Mouse (Mus musculus) G1E (cell line): ENCODE data around the gene Klhl12.

Experiments
- CTCF ChIP-seq: IDR thresholded peaks from 2 replicates; pipeline ENCODE4 v1.5.1; 2012; ENCODE audit warnings: low read depth, low read length, inconsistent platforms, mixed read lengths
- GATA1 ChIP-seq: IDR thresholded peaks from 2 replicates; pipeline ENCODE4 v1.6.1; 2012; ENCODE audit warnings: borderline replicate concordance, low read length, inconsistent platforms, mixed read lengths
- POLR2AphosphoS5 ChIP-seq: IDR thresholded peaks from 2 replicates; pipeline ENCODE4 v1.6.1; 2012; ENCODE audit warnings: low read depth, low read length, inconsistent platforms; ENCODE audit not compliant: insufficient replicate concordance
- TAL1 ChIP-seq: conservative IDR thresholded peaks from 2 replicates; pipeline ENCODE4 v1.6.1; 2012; ENCODE audit warnings: low read depth, low read length, inconsistent platforms, mixed read lengths

DNA sequence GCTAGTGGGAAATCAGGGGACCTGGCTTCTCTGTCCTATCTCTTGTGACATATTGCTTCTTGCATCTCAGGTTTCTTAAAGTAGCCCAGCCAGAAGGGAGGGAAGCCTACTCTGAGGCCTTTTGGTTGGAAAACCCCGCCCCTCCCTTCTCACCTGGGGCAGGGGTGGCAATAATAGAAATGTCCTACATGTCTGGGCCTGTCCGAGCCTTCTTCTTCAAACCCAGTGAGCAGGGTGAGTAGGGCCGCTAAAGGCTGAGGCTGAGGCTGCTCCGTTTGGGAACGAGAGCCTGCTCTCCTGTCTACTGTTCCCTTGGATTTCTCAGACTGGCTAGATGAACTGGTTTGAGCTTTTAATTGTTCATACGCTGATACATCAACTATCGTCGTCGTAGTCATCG is 85.3 kb downstream of the Klhl12 start:
- TF ChIP-seq POLR2AphosphoS5 (no peak), TAL1 (no peak), CTCF (no peak), GATA1 (no peak)
